Mouse (Mus musculus): Measurements from ENCODE around the gene Fcrl6. TPM values are rescaled to one million over a fixed set of nuclear protein-coding genes. Genes with fewer than 3 reads are reported as not detected.

The Fcrl6 gene
- total and polyA plus RNA-seq, 3 experiments: not detected

DNA sequence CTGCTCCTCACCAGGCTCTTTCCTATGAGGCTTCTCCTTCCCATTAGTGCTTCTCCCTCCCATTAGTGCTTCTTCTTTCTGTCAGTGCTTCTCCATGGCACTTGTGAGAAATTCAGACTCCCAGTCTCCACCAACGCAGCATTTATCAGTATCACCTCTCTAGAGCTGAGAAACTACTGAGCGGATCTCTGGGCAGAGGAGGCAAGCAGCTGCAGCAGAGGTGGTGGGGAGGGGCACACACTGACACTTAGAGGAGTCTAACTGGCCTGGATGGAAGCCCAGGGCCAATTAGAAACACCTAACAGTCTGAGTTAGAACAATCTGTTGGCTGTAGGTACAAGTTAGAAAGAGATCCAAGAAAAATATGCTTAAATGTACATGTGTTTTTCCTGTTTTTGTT, 36.4 kb upstream of the Fcrl6 start:
- Histone ChIP-seq H3K9ac (ENCODE audit: insufficient read depth, low read depth) (no peak overlapping the region), H3K4me3 (replicated peaks in 1 of 3; ENCODE audit: low read depth in 2 of 3, low read length in 2 of 3, poor library complexity in 1 of 3) (no peak overlapping the region), H3K79me2 (replicated peaks; ENCODE audit: control insufficient read depth, extremely low read depth, insufficient read depth, poor library complexity, severe bottlenecking) (no peaks in the 10 kb centered on the region), H3K36me3 (replicated peaks in 1 of 2; ENCODE audit: control insufficient read depth in 1 of 2, insufficient read depth in 1 of 2, low read length in 1 of 2) (no peaks in the 10 kb centered on the region), H3K27me3 (replicated peaks) (no peaks in the 10 kb centered on the region), H3K9me3 (replicated peaks; ENCODE audit: low read length) (peaks cover 3% of the 10 kb centered on the region), H3K4me1 (ENCODE audit: control insufficient read depth in 1 of 2, insufficient read depth in 2 of 2) (0 out of 4 replicates have a peak, but pooled peaks cover 0 to 2% of the 10 kb centered on the region in 2 experiments), H3K4me2 (ENCODE audit: insufficient read depth, low read depth, poor library complexity, severe bottlenecking) (no peak overlapping the region), H3K27ac (ENCODE audit: insufficient read depth, low read depth) (no peak overlapping the region)
- TF ChIP-seq KAT2A (IDR thresholded peaks at IDR 0.05; ENCODE audit: insufficient replicate concordance, low read length): no peak
- TF ChIP-seq CTCF (conservative IDR thresholded peaks at IDR 0.05 in 1 of 2, IDR thresholded peaks at IDR 0.05 in 1 of 2; ENCODE audit: low read depth in 2 of 2, low read length in 2 of 2): no peak
- TF ChIP-seq NELFE (IDR thresholded peaks at IDR 0.05; ENCODE audit: low read depth, low read length): no peak
- TF ChIP-seq EP300 (IDR thresholded peaks at IDR 0.05; ENCODE audit: low read length): no peak
- no peak for TF ChIP-seq ELF1 (IDR thresholded peaks at IDR 0.05; ENCODE audit: low read depth, low read length)
- in situ Hi-C loops (cut with MboI; ENCODE audit: low pct_ligation_motif_present, low pct_unique_long_range_greater_than_20kb, low sequenced_read_pairs) (loop anchor here (25.0 kb wide), 1 partner anchor 749 kb away; no protein-coding TSS in a partner anchor), dilution Hi-C loops (cut with MboI; ENCODE audit: extremely low pct_ligation_motif_present, extremely low pct_unique_long_range_greater_than_20kb, low sequenced_read_pairs) (no loop called here)
- DNase-seq (ENCODE audit: extremely low read depth): no peak

DNA sequence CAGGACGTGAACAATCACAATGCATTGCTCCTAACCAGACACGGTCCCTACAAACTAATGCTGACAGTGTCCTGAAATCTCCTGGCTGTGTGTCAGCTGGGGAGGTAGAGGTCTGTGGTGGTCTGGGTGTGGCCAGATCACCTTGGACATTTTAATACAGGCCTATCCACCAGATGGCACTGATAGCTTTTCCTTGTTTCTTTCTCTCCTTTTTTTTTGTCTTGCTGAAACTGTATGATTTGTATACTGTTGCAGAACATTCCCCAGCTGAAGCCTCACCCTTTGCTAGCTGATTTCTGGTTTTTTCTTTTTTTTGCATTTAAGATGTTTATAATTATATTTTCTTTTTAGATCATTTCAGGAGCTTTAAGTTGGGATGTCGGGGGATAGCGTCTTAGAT, 35.5 kb upstream of the Fcrl6 start:
- Histone ChIP-seq H3K9me3 (replicated peaks; ENCODE audit: low read length) (peaks cover 3% of the 10 kb centered on the region), H3K9ac (ENCODE audit: insufficient read depth, low read depth) (no peak overlapping the region), H3K36me3 (replicated peaks in 1 of 2; ENCODE audit: control insufficient read depth in 1 of 2, insufficient read depth in 1 of 2, low read length in 1 of 2) (no peaks in the 10 kb centered on the region), H3K27me3 (replicated peaks) (no peaks in the 10 kb centered on the region), H3K4me3 (replicated peaks in 1 of 3; ENCODE audit: low read depth in 2 of 3, low read length in 2 of 3, poor library complexity in 1 of 3) (no peak overlapping the region), H3K4me1 (ENCODE audit: control insufficient read depth in 1 of 2, insufficient read depth in 2 of 2) (no peaks in the 10 kb centered on the region), H3K79me2 (replicated peaks; ENCODE audit: control insufficient read depth, extremely low read depth, insufficient read depth, poor library complexity, severe bottlenecking) (no peaks in the 10 kb centered on the region), H3K4me2 (ENCODE audit: insufficient read depth, low read depth, poor library complexity, severe bottlenecking) (no peak overlapping the region), H3K27ac (ENCODE audit: insufficient read depth, low read depth) (no peak overlapping the region)
- dilution Hi-C loops (cut with MboI; ENCODE audit: extremely low pct_ligation_motif_present, extremely low pct_unique_long_range_greater_than_20kb, low sequenced_read_pairs): no loop called here
- DNase-seq (ENCODE audit: extremely low read depth): no peak
- TF ChIP-seq CTCF (conservative IDR thresholded peaks at IDR 0.05 in 1 of 2, IDR thresholded peaks at IDR 0.05 in 1 of 2; ENCODE audit: low read depth in 2 of 2, low read length in 2 of 2) (peak in 1 of 2 experiments; percentile 22; a peak in 2 of 4 replicates), RAD21 (IDR thresholded peaks at IDR 0.05; ENCODE audit: low read depth, low read length) (peak; percentile 24), MAZ (IDR thresholded peaks at IDR 0.05; ENCODE audit: low read depth, low read length) (no peak), ZNF384 (IDR thresholded peaks at IDR 0.05; ENCODE audit: low read depth, low read length) (peak; percentile 16; the same call in 1 of the 2 replicates)
- in situ Hi-C loops (cut with MboI; ENCODE audit: low pct_ligation_motif_present, low pct_unique_long_range_greater_than_20kb, low sequenced_read_pairs): loop anchor here (25.0 kb wide), 1 partner anchor 750 kb away; no protein-coding TSS in a partner anchor

DNA sequence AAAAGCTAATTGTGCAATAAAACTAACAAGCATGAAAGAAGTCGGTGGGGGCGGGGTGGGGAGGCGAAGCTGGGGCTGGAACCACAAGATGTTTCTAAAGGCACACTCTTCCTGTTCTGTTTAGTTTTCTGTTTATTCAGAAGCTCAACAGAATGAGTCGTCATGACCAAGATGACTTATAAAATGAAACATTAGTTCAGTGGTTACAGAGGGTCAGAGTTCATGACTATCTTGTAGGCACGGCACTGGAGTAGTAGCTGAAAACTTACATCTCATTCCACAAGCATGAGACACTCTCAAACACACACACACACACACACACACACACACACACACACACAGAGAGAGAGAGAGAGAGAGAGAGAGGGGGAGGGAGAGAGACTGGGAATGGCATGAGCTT, 33.9 kb upstream of the Fcrl6 start:
- DNase-seq (ENCODE audit: extremely low read depth): no peak
- H3K4me3 ChIP-seq (replicated peaks in 1 of 3; ENCODE audit: low read depth in 2 of 3, low read length in 2 of 3, poor library complexity in 1 of 3): no peak overlapping the region
- no peaks in the 10 kb centered on the region for H3K36me3 ChIP-seq (replicated peaks in 1 of 2; ENCODE audit: control insufficient read depth in 1 of 2, insufficient read depth in 1 of 2, low read length in 1 of 2)
- in situ Hi-C loops (cut with MboI; ENCODE audit: low pct_ligation_motif_present, low pct_unique_long_range_greater_than_20kb, low sequenced_read_pairs) (loop anchor here (25.0 kb wide), 1 partner anchor 751 kb away; no protein-coding TSS in a partner anchor), dilution Hi-C loops (cut with MboI; ENCODE audit: extremely low pct_ligation_motif_present, extremely low pct_unique_long_range_greater_than_20kb, low sequenced_read_pairs) (no loop called here)
- no peaks in the 10 kb centered on the region for H3K4me1 ChIP-seq (ENCODE audit: control insufficient read depth in 1 of 2, insufficient read depth in 2 of 2)
- H3K4me2 ChIP-seq (ENCODE audit: insufficient read depth, low read depth, poor library complexity, severe bottlenecking): no peak overlapping the region
- H3K27me3 ChIP-seq (replicated peaks): no peaks in the 10 kb centered on the region
- H3K79me2 ChIP-seq (replicated peaks; ENCODE audit: control insufficient read depth, extremely low read depth, insufficient read depth, poor library complexity, severe bottlenecking): no peaks in the 10 kb centered on the region
- H3K9me3 ChIP-seq (replicated peaks; ENCODE audit: low read length): peaks cover 3% of the 10 kb centered on the region
- H3K9ac ChIP-seq (ENCODE audit: insufficient read depth, low read depth): no peak overlapping the region
- H3K27ac ChIP-seq (ENCODE audit: insufficient read depth, low read depth): no peak overlapping the region
- TF ChIP-seq ZNF384 (IDR thresholded peaks at IDR 0.05; ENCODE audit: low read depth, low read length): no peak
- no peak for TF ChIP-seq UBTF (IDR thresholded peaks at IDR 0.05; ENCODE audit: low read depth, low read length)
- TF ChIP-seq ETS1 (conservative IDR thresholded peaks at IDR 0.05; ENCODE audit: low read depth, low read length): no peak
- no peak for TF ChIP-seq ELF1 (IDR thresholded peaks at IDR 0.05; ENCODE audit: low read depth, low read length)
- TF ChIP-seq SIN3A (IDR thresholded peaks at IDR 0.05; ENCODE audit: low read length): no peak
- no peak for TF ChIP-seq MYC (IDR thresholded peaks at IDR 0.05; ENCODE audit: low read depth, low read length)
- TF ChIP-seq CHD2 (IDR thresholded peaks at IDR 0.05; ENCODE audit: low read length): no peak
- no peak for TF ChIP-seq ZC3H11A (IDR thresholded peaks at IDR 0.05; ENCODE audit: low read depth, low read length)
- no peak for TF ChIP-seq TCF12 (IDR thresholded peaks at IDR 0.05; ENCODE audit: low read depth, low read length)
- no peak for TF ChIP-seq RCOR1 (conservative IDR thresholded peaks at IDR 0.05; ENCODE audit: low read depth, low read length)
- no peak for TF ChIP-seq TBP (conservative IDR thresholded peaks at IDR 0.05; ENCODE audit: low read depth, low read length)
- no peak for TF ChIP-seq ZKSCAN1 (IDR thresholded peaks at IDR 0.05; ENCODE audit: borderline replicate concordance, low read depth, low read length)
- no peak for TF ChIP-seq POLR2A (IDR thresholded peaks at IDR 0.05; ENCODE audit: low read depth, low read length)
- TF ChIP-seq GABPA (IDR thresholded peaks at IDR 0.05; ENCODE audit: insufficient replicate concordance, low read depth, low read length): no peak
- no peak for TF ChIP-seq NELFE (IDR thresholded peaks at IDR 0.05; ENCODE audit: low read depth, low read length)
- no peak for TF ChIP-seq MAX (IDR thresholded peaks at IDR 0.05; ENCODE audit: low read length)
- TF ChIP-seq BHLHE40 (IDR thresholded peaks at IDR 0.05; ENCODE audit: low read depth, low read length): no peak
- no peak for TF ChIP-seq NRF1 (IDR thresholded peaks at IDR 0.05; ENCODE audit: low read depth, low read length)
- TF ChIP-seq SMC3 (IDR thresholded peaks at IDR 0.05; ENCODE audit: low read depth, low read length): no peak
- TF ChIP-seq E2F4 (IDR thresholded peaks at IDR 0.05; ENCODE audit: insufficient replicate concordance, low read depth, low read length): no peak
